Mouse (Mus musculus): ENCODE data around the gene Kif18b. TPM values are rescaled to one million over a fixed set of nuclear protein-coding genes. Genes with fewer than 3 reads are reported as not detected.

Kif18b gene
- polyA plus RNA-seq (2014; fragmentation: Nextera tagmentation; extraction: Ambion mirVana), result 4.2 and 4.7 TPM in 2 replicates

DNA sequence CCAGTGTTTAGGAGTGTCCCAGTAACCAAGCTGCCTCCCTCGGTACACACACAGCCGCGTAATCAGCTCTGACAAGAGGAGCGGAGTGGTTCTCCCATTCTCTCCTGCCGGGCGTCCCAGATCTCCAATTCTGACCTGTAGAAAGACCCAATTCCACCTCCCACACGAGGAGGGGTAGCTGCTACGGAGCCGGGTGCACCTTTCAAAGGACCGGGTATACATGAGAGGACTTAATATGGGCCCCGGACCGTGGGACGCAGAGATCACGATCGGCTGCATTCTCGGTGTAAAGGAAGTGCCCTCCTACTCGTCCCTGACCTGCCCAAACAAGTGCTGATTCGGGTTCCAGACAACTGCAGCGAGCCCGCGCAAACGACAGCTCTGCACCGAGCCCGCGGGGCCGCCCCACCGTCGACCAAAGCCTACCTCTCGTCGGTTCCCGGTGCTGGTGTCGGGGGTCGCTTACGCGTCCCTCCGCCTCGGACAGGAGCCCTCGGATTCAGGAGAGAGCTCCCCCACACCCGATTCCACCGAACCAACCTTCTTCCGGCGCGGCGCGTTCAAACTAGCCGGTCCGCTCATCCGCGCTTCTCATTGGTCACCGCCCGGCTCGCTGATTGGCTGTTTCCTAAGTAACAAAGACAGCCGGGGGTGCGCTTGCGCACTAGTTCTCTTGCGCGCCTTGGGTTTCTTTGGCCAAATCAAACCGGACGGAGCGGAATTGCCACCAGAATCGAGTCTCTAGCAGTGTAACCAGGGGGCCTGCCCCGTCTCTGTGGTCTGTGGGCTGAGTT lies at the start of gene Kif18b:
Gene Kif18b, minus strand, starts transcription at position 568 of the 794 bp plus-strand sequence.
- peaks cover 0 to 16% of the 10 kb centered on the region in 2 experiments; a peak in 1 of 4 replicates for H3K4me1 ChIP-seq (ENCODE audit: control insufficient read depth in 2 of 2, insufficient read depth in 2 of 2, low read length in 2 of 2)
- under 1% methylated on average over 62 of the region's 62 CpGs for WGBS
- peaks cover 8% of the 10 kb centered on the region; the same call in 1 of the 2 replicates for H3K36me3 ChIP-seq (ENCODE audit: control insufficient read depth, insufficient read depth, low read length)
- ATAC-seq (ENCODE audit: insufficient number of reproducible peaks, insufficient read depth, low FRiP score, low read depth), result peak; percentile 90
- peak within 1 kb of the TSS; percentile 77 for H3K9ac ChIP-seq (ENCODE audit: low read length)
- peak within 1 kb of the TSS; percentile 68 for H3K4me2 ChIP-seq (ENCODE audit: low read length)
- H3K4me3 ChIP-seq (ENCODE audit: control insufficient read depth in 1 of 2, insufficient read depth in 1 of 2, low read depth in 1 of 2, low read length in 2 of 2), result peak within 1 kb of the TSS; percentile 73 to 94
- no peaks in the 10 kb centered on the region for H3K9me3 ChIP-seq (ENCODE audit: control insufficient read depth, low read length)
- no peaks in the 10 kb centered on the region for H3K27me3 ChIP-seq (ENCODE audit: control insufficient read depth, insufficient read depth, low read length)
- peak within 1 kb of the TSS; percentile 83 to 89 for H3K27ac ChIP-seq (replicated peaks in 1 of 2; ENCODE audit: control insufficient read depth in 1 of 2, insufficient read depth in 1 of 2, low read depth in 2 of 2, low read length in 2 of 2)

DNA sequence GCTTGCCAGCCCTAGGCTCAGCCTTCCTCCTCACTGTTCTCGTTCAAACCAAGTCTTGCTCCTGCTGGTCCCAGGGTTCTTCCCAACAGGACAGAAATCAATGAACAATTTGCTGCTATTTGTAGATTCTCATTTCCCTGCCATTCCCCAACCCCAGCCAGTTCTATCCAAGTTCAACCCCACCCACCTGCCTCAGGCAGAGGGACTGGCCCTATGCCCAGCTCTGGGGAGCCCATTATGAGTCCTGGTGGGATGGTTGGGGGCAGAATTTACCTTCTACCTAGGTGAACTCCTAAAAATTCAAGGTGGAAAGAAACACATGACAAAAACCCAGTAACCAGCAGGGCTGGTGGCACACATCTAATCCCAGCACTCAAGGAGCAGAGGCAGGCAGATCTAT lies 47.4 kb upstream of the Kif18b start:
- H3K27me3 ChIP-seq (ENCODE audit: control insufficient read depth, insufficient read depth, low read length), result peaks cover 28% of the 10 kb centered on the region
- no peaks in the 10 kb centered on the region for H3K36me3 ChIP-seq (ENCODE audit: control insufficient read depth, insufficient read depth, low read length)
- H3K4me1 ChIP-seq (ENCODE audit: control insufficient read depth in 2 of 2, insufficient read depth in 2 of 2, low read length in 2 of 2), result no peaks in the 10 kb centered on the region
- H3K9me3 ChIP-seq (ENCODE audit: control insufficient read depth, low read length), result no peaks in the 10 kb centered on the region
- no peak overlapping the region for H3K9ac ChIP-seq (ENCODE audit: low read length)
- WGBS, result 57% methylated on average over 1 of the region's 1 CpGs
- H3K4me3 ChIP-seq (ENCODE audit: control insufficient read depth in 1 of 2, insufficient read depth in 1 of 2, low read depth in 1 of 2, low read length in 2 of 2), result no peak overlapping the region
- ATAC-seq (ENCODE audit: insufficient number of reproducible peaks, insufficient read depth, low FRiP score, low read depth), result no peak
- H3K27ac ChIP-seq (replicated peaks in 1 of 2; ENCODE audit: control insufficient read depth in 1 of 2, insufficient read depth in 1 of 2, low read depth in 2 of 2, low read length in 2 of 2), result no peak overlapping the region
- no peak overlapping the region for H3K4me2 ChIP-seq (ENCODE audit: low read length)

DNA sequence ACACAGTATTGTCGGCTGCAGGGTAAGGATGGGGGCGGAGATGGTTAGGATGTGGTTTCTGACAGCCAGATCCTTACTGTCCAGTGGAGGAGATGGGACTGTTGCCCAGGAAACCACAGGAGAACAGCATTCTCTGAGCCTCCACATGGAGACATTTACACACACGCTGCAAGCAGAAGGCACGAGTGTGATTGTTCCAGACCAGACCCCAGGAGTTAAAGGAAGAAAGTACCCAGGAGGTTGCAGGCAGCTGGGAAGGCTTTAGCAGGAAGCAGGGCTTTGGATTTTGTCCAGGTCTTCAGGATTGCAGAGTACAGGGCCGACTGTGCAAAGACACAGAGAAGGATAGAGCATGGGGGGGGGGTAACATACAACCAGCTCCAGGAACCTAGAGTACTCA lies 46.7 kb upstream of the Kif18b start:
- H3K4me1 ChIP-seq (ENCODE audit: control insufficient read depth in 2 of 2, insufficient read depth in 2 of 2, low read length in 2 of 2), result no peaks in the 10 kb centered on the region
- 42% methylated on average over 5 of the region's 5 CpGs for WGBS
- no peak overlapping the region for H3K9ac ChIP-seq (ENCODE audit: low read length)
- no peaks in the 10 kb centered on the region for H3K9me3 ChIP-seq (ENCODE audit: control insufficient read depth, low read length)
- no peak overlapping the region for H3K4me3 ChIP-seq (ENCODE audit: control insufficient read depth in 1 of 2, insufficient read depth in 1 of 2, low read depth in 1 of 2, low read length in 2 of 2)
- no peak overlapping the region for H3K27ac ChIP-seq (replicated peaks in 1 of 2; ENCODE audit: control insufficient read depth in 1 of 2, insufficient read depth in 1 of 2, low read depth in 2 of 2, low read length in 2 of 2)
- no peak overlapping the region for H3K4me2 ChIP-seq (ENCODE audit: low read length)
- no peak for ATAC-seq (ENCODE audit: insufficient number of reproducible peaks, insufficient read depth, low FRiP score, low read depth)
- peaks cover 35% of the 10 kb centered on the region for H3K27me3 ChIP-seq (ENCODE audit: control insufficient read depth, insufficient read depth, low read length)
- H3K36me3 ChIP-seq (ENCODE audit: control insufficient read depth, insufficient read depth, low read length), result no peaks in the 10 kb centered on the region

DNA sequence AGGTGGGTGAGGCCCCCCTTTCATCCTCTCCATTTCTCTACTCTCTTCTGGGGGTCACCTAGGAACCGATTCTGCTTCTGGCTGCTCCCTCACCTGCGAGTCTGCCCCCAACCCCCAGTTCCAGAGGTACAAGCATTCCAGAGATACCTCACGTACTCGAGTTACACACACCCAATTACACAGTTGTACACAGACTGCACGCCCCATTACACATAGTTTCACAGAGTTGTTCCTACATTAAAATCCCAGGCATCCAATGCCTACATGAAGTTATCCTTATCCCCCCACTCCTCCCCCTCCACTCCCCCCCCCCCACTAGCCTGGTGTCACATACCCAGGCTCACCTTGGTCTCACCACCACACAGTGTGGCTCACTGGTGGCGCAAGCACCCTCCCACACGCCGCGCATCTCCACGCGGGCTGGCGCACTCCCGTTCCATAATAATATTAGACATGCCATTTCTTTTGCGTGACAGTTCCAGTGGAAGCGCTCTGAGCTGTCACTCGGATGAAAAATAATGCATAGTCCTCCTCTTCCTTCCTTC lies 39.7 kb upstream of the Kif18b start:
- Histone ChIP-seq H3K27ac (replicated peaks in 1 of 2; ENCODE audit: control insufficient read depth in 1 of 2, insufficient read depth in 1 of 2, low read depth in 2 of 2, low read length in 2 of 2) (no peak overlapping the region), H3K4me2 (ENCODE audit: low read length) (no peak overlapping the region), H3K27me3 (ENCODE audit: control insufficient read depth, insufficient read depth, low read length) (peaks cover 45% of the 10 kb centered on the region), H3K36me3 (ENCODE audit: control insufficient read depth, insufficient read depth, low read length) (no peaks in the 10 kb centered on the region), H3K4me1 (ENCODE audit: control insufficient read depth in 2 of 2, insufficient read depth in 2 of 2, low read length in 2 of 2) (peaks cover 9 to 14% of the 10 kb centered on the region in 2 experiments), H3K4me3 (ENCODE audit: control insufficient read depth in 1 of 2, insufficient read depth in 1 of 2, low read depth in 1 of 2, low read length in 2 of 2) (no peak overlapping the region), H3K9me3 (ENCODE audit: control insufficient read depth, low read length) (no peaks in the 10 kb centered on the region), H3K9ac (ENCODE audit: low read length) (no peak overlapping the region)
- 65% methylated on average over 16 of the region's 16 CpGs for WGBS
- no peak for ATAC-seq (ENCODE audit: insufficient number of reproducible peaks, insufficient read depth, low FRiP score, low read depth)

DNA sequence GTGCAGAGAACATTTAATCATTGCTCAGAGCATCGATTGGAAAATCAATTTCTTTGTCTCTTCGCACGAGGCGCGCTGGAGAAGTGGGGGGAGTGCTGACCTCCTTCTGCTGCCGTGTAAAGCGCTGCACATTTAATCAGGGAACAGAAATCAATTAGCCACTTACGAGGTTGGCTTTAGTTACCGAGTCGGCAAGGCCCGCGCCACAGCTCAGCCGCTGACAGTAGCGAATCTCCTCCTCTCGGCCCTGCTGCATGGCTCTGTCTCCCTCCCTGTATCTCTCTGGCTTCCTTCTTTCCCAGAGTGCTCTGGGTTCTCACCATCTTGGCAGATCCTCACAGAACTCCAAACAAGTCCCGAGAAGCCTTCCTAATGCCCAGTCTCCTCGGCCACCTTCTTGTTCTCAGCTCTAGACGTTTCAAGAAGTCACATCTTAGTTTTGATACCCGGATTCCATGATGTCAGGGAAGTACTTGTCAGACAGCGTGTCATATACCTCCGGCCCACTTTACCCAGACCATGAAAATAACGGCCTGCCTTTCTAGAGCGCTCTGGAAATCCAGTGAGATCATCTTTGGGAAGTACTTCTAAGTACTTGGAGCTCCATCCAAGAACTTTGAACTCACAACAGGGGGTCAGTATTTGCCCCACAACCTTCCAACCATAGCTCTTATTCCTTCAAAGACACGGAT lies 39.1 kb upstream of the Kif18b start:
- WGBS, result 21% methylated on average over 24 of the region's 24 CpGs
- ATAC-seq (ENCODE audit: insufficient number of reproducible peaks, insufficient read depth, low FRiP score, low read depth), result no peak
- Histone ChIP-seq H3K36me3 (ENCODE audit: control insufficient read depth, insufficient read depth, low read length) (no peaks in the 10 kb centered on the region), H3K4me2 (ENCODE audit: low read length) (peak overlapping the region; percentile 44), H3K27me3 (ENCODE audit: control insufficient read depth, insufficient read depth, low read length) (peaks cover 44% of the 10 kb centered on the region), H3K27ac (replicated peaks in 1 of 2; ENCODE audit: control insufficient read depth in 1 of 2, insufficient read depth in 1 of 2, low read depth in 2 of 2, low read length in 2 of 2) (no peak overlapping the region), H3K9ac (ENCODE audit: low read length) (peak overlapping the region; percentile 64; the same call in 1 of the 2 replicates), H3K4me1 (ENCODE audit: control insufficient read depth in 2 of 2, insufficient read depth in 2 of 2, low read length in 2 of 2) (peaks cover 9 to 14% of the 10 kb centered on the region in 2 experiments), H3K9me3 (ENCODE audit: control insufficient read depth, low read length) (no peaks in the 10 kb centered on the region), H3K4me3 (ENCODE audit: control insufficient read depth in 1 of 2, insufficient read depth in 1 of 2, low read depth in 1 of 2, low read length in 2 of 2) (peak overlapping the region in 1 of 2 experiments; percentile 8; a peak in 1 of 4 replicates)

DNA sequence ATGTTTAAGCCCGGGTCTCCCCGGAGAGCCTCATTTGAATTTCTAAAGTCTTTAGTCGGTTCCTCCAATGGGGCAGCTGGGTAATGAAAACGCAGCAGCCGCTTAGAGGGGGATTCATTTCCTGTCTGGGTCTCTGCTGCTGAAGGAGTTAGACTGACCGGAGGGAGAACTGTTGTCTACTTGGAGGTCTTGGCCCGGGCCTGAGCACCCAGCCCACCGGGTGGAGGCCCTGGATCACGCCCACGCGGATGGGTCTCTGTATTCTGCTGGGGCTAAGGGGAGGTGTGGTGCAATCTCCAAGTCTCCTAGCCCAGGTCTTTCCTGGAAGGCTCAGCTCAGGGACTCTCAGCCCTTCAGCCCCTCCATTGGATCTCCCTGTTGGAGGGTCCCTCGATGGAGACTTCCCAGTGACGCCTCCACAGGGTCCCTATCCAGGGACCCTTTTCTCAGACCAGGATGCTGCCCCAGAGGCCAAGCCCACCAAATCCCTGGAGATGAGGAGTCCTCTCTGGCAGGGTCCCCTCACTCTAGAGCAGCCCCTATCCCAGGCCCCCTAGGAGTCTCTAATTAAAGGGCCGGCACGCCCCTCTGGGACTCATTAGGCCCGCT lies 38.4 kb upstream of the Kif18b start:
- 11% methylated on average over 16 of the region's 16 CpGs for WGBS
- ATAC-seq (ENCODE audit: insufficient number of reproducible peaks, insufficient read depth, low FRiP score, low read depth), result no peak
- Histone ChIP-seq H3K4me1 (ENCODE audit: control insufficient read depth in 2 of 2, insufficient read depth in 2 of 2, low read length in 2 of 2) (peaks cover 9 to 14% of the 10 kb centered on the region in 2 experiments), H3K36me3 (ENCODE audit: control insufficient read depth, insufficient read depth, low read length) (no peaks in the 10 kb centered on the region), H3K27ac (replicated peaks in 1 of 2; ENCODE audit: control insufficient read depth in 1 of 2, insufficient read depth in 1 of 2, low read depth in 2 of 2, low read length in 2 of 2) (no peak overlapping the region), H3K9ac (ENCODE audit: low read length) (peak overlapping the region; percentile 64; the same call in 1 of the 2 replicates), H3K4me2 (ENCODE audit: low read length) (peak overlapping the region; percentile 44), H3K27me3 (ENCODE audit: control insufficient read depth, insufficient read depth, low read length) (peaks cover 42% of the 10 kb centered on the region), H3K4me3 (ENCODE audit: control insufficient read depth in 1 of 2, insufficient read depth in 1 of 2, low read depth in 1 of 2, low read length in 2 of 2) (peak overlapping the region in 1 of 2 experiments; percentile 8; a peak in 1 of 4 replicates), H3K9me3 (ENCODE audit: control insufficient read depth, low read length) (no peaks in the 10 kb centered on the region)

DNA sequence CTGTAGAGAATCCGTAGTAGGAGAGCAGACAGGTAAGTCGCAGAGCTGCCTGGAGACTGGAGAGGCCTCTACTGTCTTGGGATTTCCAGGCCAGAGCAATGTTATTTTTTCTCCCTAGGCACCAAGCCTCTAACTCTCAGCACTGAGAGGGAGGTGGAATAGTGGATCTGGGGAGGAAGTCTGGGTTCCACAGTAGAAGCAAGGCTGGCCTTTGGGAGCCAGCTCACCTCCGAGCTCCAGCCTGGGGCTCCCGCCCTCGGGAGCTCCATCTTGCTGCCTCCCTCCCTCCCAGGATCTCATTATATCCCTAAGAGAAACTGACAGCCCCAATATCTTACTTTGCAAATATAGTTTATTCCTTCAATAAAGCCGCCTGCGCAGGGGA lies 37.9 kb upstream of the Kif18b start:
- no peak for ATAC-seq (ENCODE audit: insufficient number of reproducible peaks, insufficient read depth, low FRiP score, low read depth)
- peak overlapping the region; percentile 44; the same call in 1 of the 2 replicates for H3K4me2 ChIP-seq (ENCODE audit: low read length)

More for the DNA sequence above, 37.9 kb upstream of the Kif18b start:
- 34% methylated on average over 7 of the region's 7 CpGs for WGBS
- no peak overlapping the region for H3K9ac ChIP-seq (ENCODE audit: low read length)
- H3K27me3 ChIP-seq (ENCODE audit: control insufficient read depth, insufficient read depth, low read length), result peaks cover 39% of the 10 kb centered on the region
- no peak overlapping the region for H3K4me3 ChIP-seq (ENCODE audit: control insufficient read depth in 1 of 2, insufficient read depth in 1 of 2, low read depth in 1 of 2, low read length in 2 of 2)
- H3K27ac ChIP-seq (replicated peaks in 1 of 2; ENCODE audit: control insufficient read depth in 1 of 2, insufficient read depth in 1 of 2, low read depth in 2 of 2, low read length in 2 of 2), result no peak overlapping the region
- peaks cover 9 to 14% of the 10 kb centered on the region in 2 experiments for H3K4me1 ChIP-seq (ENCODE audit: control insufficient read depth in 2 of 2, insufficient read depth in 2 of 2, low read length in 2 of 2)
- H3K9me3 ChIP-seq (ENCODE audit: control insufficient read depth, low read length), result no peaks in the 10 kb centered on the region
- H3K36me3 ChIP-seq (ENCODE audit: control insufficient read depth, insufficient read depth, low read length), result no peaks in the 10 kb centered on the region

Data from heart, embryonic 14.5 days (tissue).